Mouse (Mus musculus) right cerebral cortex, postnatal 10 days (tissue): ENCODE data around the gene Zic3.

ENCODE experiments used
- DNase-seq, 2 experiments: peaks; one replicate each; pipeline ENCODE4 v3.0.0; 2021; ENCODE audit warnings: low spot score in 2 of 2

Gene Zic3

GRCm38 (mm10) chrX:58041865-58042264 lies 19.4 kb downstream of the Zic3 start:
- DNase-seq: no peak

- DNase-seq: no peak
These were observed 20.0 kb downstream of the Zic3 start for GRCm38 (mm10) chrX:58042512-58042911.
